Mouse (Mus musculus) intestine, embryonic 15.5 days (tissue): ENCODE data around the gene Ucp2. TPM values are rescaled to one million over a fixed set of nuclear protein-coding genes. Genes with fewer than 3 reads are reported as not detected.

Experiments
- ATAC-seq: fragments of 200-750 bp; cut with Nextera tagmentation; 2 replicates; pipeline ENCODE4 v1.8.0; 2017; ENCODE audit warnings: moderate TSS enrichment, moderate library complexity
- H3K27ac ChIP-seq: fragments of 300-500 bp; sonication (generic); 2 replicates; pipeline ENCODE4 v1.5.1; 2015; ENCODE audit warnings: mild to moderate bottlenecking, inconsistent platforms
- H3K27me3 ChIP-seq: fragments of 300-500 bp; sonication (generic); replicated peaks from 2 replicates; pipeline ENCODE4 v1.6.1; 2015; ENCODE audit warnings: inconsistent platforms
- H3K36me3 ChIP-seq: fragments of 300-500 bp; sonication (generic); 2 replicates; pipeline ENCODE4 v1.6.1; 2015; ENCODE audit warnings: inconsistent platforms
- H3K4me1 ChIP-seq: fragments of 300-500 bp; sonication (generic); replicated peaks from 2 replicates; pipeline ENCODE4 v1.6.1; 2015; ENCODE audit warnings: inconsistent platforms
- H3K4me2 ChIP-seq: fragments of 300-500 bp; sonication (generic); replicated peaks from 2 replicates; pipeline ENCODE4 v1.6.1; 2015; ENCODE audit warnings: mild to moderate bottlenecking, inconsistent platforms
- H3K4me3 ChIP-seq: fragments of 300-500 bp; sonication (generic); replicated peaks from 2 replicates; pipeline ENCODE4 v1.5.1; 2015; ENCODE audit warnings: inconsistent platforms
- H3K9ac ChIP-seq: fragments of 300-500 bp; sonication (generic); 2 replicates; pipeline ENCODE4 v1.6.1; 2015; ENCODE audit warnings: inconsistent platforms
- H3K9me3 ChIP-seq: fragments of 300-500 bp; sonication (generic); 2 replicates; pipeline ENCODE4 v1.6.1; 2016; ENCODE audit warnings: inconsistent platforms
- WGBS: fragments of 180-500 bp; shearing (Covaris S2); methylation state at CpG from one replicate; pipeline ENCODE4 v1.1.7; 2015; 5-methylcytosine and 5-hydroxymethylcytosine counted together
- polyA plus RNA-seq: library from polyadenylated mRNA; unstranded; fragments of >200 nt; fragmentation: Nextera tagmentation; extraction: Ambion mirVana; gene quantifications from 2 replicates; pipeline ENCODE4 v1.2.1, GENCODE M21; 2015

The Ucp2 gene
- polyA plus RNA-seq, 1 experiment from 2014 or later, result 287 TPM

GRCm38 (mm10) chr7:100497982-100498381 lies 4.8 kb downstream of the Ucp2 start:
- no peak for ATAC-seq
- H3K9ac ChIP-seq, result no peak overlapping the region
- H3K9me3 ChIP-seq, result no peaks in the 10 kb centered on the region
- peaks cover 28% of the 10 kb centered on the region for H3K4me1 ChIP-seq
- WGBS, result 91% methylated on average over 13 of the region's 13 CpGs
- H3K4me2 ChIP-seq, result no peak overlapping the region
- no peaks in the 10 kb centered on the region for H3K27me3 ChIP-seq
- H3K36me3 ChIP-seq, result peaks cover 27% of the 10 kb centered on the region
- no peak overlapping the region for H3K4me3 ChIP-seq
- H3K27ac ChIP-seq, result no peak overlapping the region

- ATAC-seq, result no peak
- no peak overlapping the region for H3K4me2 ChIP-seq
- H3K27me3 ChIP-seq, result no peaks in the 10 kb centered on the region
- no peak overlapping the region for H3K4me3 ChIP-seq
- no peaks in the 10 kb centered on the region for H3K9me3 ChIP-seq
- no peak overlapping the region for H3K27ac ChIP-seq
- no peak overlapping the region for H3K9ac ChIP-seq
- peaks cover 27% of the 10 kb centered on the region for H3K36me3 ChIP-seq
- peaks cover 18% of the 10 kb centered on the region for H3K4me1 ChIP-seq
These were observed 6.3 kb downstream of the Ucp2 start for GRCm38 (mm10) chr7:100499465-100499864.

DNA sequence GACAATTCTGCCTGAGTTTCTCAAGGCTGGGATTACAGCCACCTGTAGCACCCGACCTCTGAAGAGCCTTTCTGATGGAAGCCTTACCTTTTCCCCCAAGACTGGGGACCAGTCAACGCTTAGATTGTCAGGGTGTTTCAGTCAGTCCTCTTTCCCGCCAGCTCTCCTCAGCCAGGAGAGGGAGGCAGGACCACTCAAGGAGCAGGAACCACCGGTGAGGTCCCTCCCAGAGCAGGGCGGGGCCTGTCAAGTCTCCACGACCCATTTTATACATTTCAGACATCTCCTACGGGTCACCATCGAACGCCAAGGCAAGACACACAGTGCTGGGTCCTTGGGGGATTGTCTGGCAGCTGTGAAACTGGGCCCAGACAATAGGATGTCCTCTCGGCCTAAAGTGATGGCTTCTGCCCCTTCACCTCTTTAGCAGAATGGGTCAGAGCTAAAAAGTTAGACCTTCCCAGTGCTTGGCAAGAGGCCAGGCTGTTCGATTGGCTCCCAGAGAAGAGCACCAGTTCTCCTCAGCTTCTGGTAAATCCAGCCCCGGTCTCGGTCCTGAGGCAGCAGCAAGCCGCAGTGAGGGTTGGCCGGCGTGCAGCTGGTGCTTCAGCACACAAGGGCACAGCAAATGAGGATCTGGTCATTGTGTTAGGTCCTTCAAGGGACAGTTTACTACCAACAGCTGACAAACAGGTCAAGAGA lies 7.3 kb downstream of the Ucp2 start:
- H3K4me3 ChIP-seq, result no peak overlapping the region
- peaks cover 27% of the 10 kb centered on the region for H3K36me3 ChIP-seq
- peaks cover 11% of the 10 kb centered on the region for H3K4me1 ChIP-seq
- H3K4me2 ChIP-seq, result no peak overlapping the region
- no peaks in the 10 kb centered on the region for H3K9me3 ChIP-seq
- ATAC-seq, result no peak
- H3K9ac ChIP-seq, result no peak overlapping the region
- 63% methylated on average over 16 of the region's 16 CpGs for WGBS
- H3K27ac ChIP-seq, result no peak overlapping the region
- H3K27me3 ChIP-seq, result no peaks in the 10 kb centered on the region

GRCm38 (mm10) chr7:100501027-100501843 lies 8.1 kb downstream of the Ucp2 start:
- 70% methylated on average over 6 of the region's 6 CpGs for WGBS
- H3K9me3 ChIP-seq, result no peaks in the 10 kb centered on the region
- H3K4me1 ChIP-seq, result peaks cover 4% of the 10 kb centered on the region
- H3K4me2 ChIP-seq, result no peak overlapping the region
- ATAC-seq, result 0 out of 2 replicates have a peak, but pooled peaks have one; percentile 26
- H3K9ac ChIP-seq, result no peak overlapping the region
- no peak overlapping the region for H3K4me3 ChIP-seq
- H3K27ac ChIP-seq, result no peak overlapping the region
- H3K27me3 ChIP-seq, result no peaks in the 10 kb centered on the region
- H3K36me3 ChIP-seq, result peaks cover 27% of the 10 kb centered on the region

DNA sequence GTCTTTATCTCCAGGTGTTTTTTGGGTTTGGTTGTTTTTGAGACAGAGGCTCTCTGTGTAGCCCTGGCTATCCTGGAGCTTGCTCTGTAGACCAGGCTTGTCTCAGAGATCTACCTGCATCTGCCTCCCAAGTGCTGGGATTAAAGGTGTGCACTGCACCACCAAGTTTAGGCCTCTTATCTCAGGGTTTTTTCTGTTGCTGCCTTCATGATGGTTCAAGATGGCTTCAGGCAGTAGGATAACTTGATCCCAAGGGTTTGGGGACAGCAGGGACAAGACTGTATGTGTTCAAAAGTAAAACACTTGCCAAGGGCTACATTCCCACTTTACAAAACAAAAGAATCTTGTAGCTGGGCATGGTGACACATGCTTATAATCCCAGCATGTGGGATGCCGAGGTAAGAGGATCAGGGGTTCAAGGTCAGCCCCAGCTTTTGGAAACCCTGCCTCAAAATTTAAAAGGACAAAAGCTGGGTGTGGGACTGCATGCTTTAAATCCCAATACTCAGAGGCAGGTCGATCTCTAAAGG lies 8.8 kb downstream of the Ucp2 start:
- peaks cover 24% of the 10 kb centered on the region for H3K36me3 ChIP-seq
- H3K9ac ChIP-seq, result no peak overlapping the region
- H3K9me3 ChIP-seq, result no peaks in the 10 kb centered on the region
- H3K27ac ChIP-seq, result no peak overlapping the region
- no peak overlapping the region for H3K4me2 ChIP-seq
- WGBS, result 52% methylated on average over 2 of the region's 2 CpGs
- no peaks in the 10 kb centered on the region; the same call in 1 of the 2 replicates for H3K4me1 ChIP-seq
- H3K27me3 ChIP-seq, result no peaks in the 10 kb centered on the region
- H3K4me3 ChIP-seq, result no peak overlapping the region
- ATAC-seq, result no peak

DNA sequence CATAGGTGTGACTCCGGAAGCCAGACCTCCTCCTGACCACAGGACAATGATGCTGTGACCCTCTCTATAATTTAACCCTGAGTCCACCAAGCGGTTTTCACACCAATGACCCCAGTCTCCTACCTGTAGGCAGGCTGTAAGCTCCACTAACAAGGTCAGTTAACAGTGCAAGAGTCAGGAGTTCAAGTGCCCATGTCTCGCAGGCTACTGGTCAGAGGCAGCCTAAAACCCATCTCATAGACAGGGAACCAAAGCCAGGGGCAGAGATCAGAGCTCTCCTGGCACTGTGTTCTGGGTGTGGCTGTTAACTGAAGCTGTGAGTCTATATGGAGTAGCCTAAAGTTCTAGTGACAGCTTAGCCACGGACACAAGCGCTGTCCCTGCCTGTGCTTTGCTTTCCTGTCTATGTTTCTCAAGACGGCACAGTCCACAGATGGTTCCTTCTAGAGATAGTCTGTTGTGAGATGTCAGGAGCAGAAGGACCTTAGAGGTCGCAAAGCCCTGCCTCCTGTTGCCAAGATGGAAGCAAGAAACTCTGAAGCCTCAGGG lies 9.3 kb downstream of the Ucp2 start:
- no peaks in the 10 kb centered on the region for H3K4me1 ChIP-seq
- no peaks in the 10 kb centered on the region for H3K27me3 ChIP-seq
- peaks cover 21% of the 10 kb centered on the region for H3K36me3 ChIP-seq
- no peak overlapping the region for H3K27ac ChIP-seq
- ATAC-seq, result no peak
- H3K9ac ChIP-seq, result no peak overlapping the region
- no peak overlapping the region for H3K4me3 ChIP-seq
- H3K4me2 ChIP-seq, result no peak overlapping the region
- WGBS, result 79% methylated on average over 7 of the region's 7 CpGs
- no peaks in the 10 kb centered on the region for H3K9me3 ChIP-seq

DNA sequence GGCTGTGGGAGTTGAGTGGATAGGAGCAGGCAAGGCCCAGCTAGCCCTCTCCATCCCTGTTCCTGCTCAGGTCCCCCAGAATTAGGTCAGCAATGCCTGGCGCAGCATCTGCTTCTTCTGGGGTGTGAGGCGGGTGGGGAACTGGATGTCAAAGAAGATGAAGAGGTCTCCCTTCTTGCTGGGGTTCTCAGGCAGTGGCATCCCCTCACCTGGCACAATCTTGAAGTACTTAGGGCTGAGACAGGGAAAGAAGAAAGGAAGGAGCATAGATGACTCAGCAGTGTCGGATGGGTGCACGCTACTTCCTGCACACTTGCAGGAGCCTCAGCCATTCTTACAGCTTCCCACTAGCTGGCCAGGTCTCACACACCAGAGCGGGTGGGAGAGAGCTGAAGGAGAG lies 9.9 kb downstream of the Ucp2 start:
- WGBS, result 73% methylated on average over 5 of the region's 5 CpGs
- H3K9me3 ChIP-seq, result no peaks in the 10 kb centered on the region
- no peaks in the 10 kb centered on the region for H3K4me1 ChIP-seq
- H3K36me3 ChIP-seq, result peaks cover 15% of the 10 kb centered on the region
- no peak overlapping the region for H3K27ac ChIP-seq
- H3K4me3 ChIP-seq, result no peak overlapping the region
- ATAC-seq, result no peak
- H3K9ac ChIP-seq, result no peak overlapping the region
- no peak overlapping the region for H3K4me2 ChIP-seq
- H3K27me3 ChIP-seq, result no peaks in the 10 kb centered on the region

- no peaks in the 10 kb centered on the region for H3K27me3 ChIP-seq
- 77% methylated on average over 13 of the region's 13 CpGs for WGBS
- H3K27ac ChIP-seq, result no peak overlapping the region
These were observed 11.8 kb downstream of the Ucp2 start for GRCm38 (mm10) chr7:100504740-100505487.

GRCm38 (mm10) chr7:100506494-100506893 lies 13.4 kb downstream of the Ucp2 start:
- H3K4me2 ChIP-seq, result no peak overlapping the region
- 63% methylated on average over 4 of the region's 4 CpGs for WGBS
- no peak overlapping the region for H3K27ac ChIP-seq
- H3K9ac ChIP-seq, result no peak overlapping the region
- H3K4me1 ChIP-seq, result peaks cover 3% of the 10 kb centered on the region; the same call in 1 of the 2 replicates
- no peaks in the 10 kb centered on the region for H3K36me3 ChIP-seq
- ATAC-seq, result no peak
- H3K27me3 ChIP-seq, result no peaks in the 10 kb centered on the region
- H3K4me3 ChIP-seq, result no peak overlapping the region
- no peaks in the 10 kb centered on the region for H3K9me3 ChIP-seq

More at GRCm38 (mm10) chr7:100504740-100505487, 11.8 kb downstream of the Ucp2 start:
- H3K9me3 ChIP-seq, result no peaks in the 10 kb centered on the region
- H3K36me3 ChIP-seq, result no peaks in the 10 kb centered on the region
- H3K4me2 ChIP-seq, result no peak overlapping the region
- H3K4me3 ChIP-seq, result no peak overlapping the region
- no peak overlapping the region for H3K9ac ChIP-seq
- no peak for ATAC-seq
- peaks cover 3% of the 10 kb centered on the region; the same call in 1 of the 2 replicates for H3K4me1 ChIP-seq

- Histone ChIP-seq H3K9ac (no peak overlapping the region), H3K9me3 (no peaks in the 10 kb centered on the region), H3K27me3 (no peaks in the 10 kb centered on the region), H3K27ac (no peak overlapping the region), H3K36me3 (no peaks in the 10 kb centered on the region), H3K4me3 (no peak overlapping the region), H3K4me1 (peaks cover 3% of the 10 kb centered on the region; the same call in 1 of the 2 replicates), H3K4me2 (no peak overlapping the region)
- ATAC-seq, result 0 out of 2 replicates have a peak, but pooled peaks have one; percentile 2
- 43% methylated on average over 3 of the region's 3 CpGs for WGBS
These were observed 15.5 kb downstream of the Ucp2 start for GRCm38 (mm10) chr7:100508670-100509069.

GRCm38 (mm10) chr7:100511602-100512001 lies 18.5 kb downstream of the Ucp2 start:
- Histone ChIP-seq H3K4me1 (peaks cover 3% of the 10 kb centered on the region; the same call in 1 of the 2 replicates), H3K36me3 (no peaks in the 10 kb centered on the region), H3K27me3 (no peaks in the 10 kb centered on the region), H3K4me3 (no peak overlapping the region), H3K9me3 (no peaks in the 10 kb centered on the region), H3K27ac (no peak overlapping the region), H3K4me2 (no peak overlapping the region), H3K9ac (no peak overlapping the region)
- 71% methylated on average over 8 of the region's 8 CpGs for WGBS
- no peak for ATAC-seq

- Histone ChIP-seq H3K27me3 (no peaks in the 10 kb centered on the region), H3K9ac (no peak within 1 kb of the TSS), H3K9me3 (no peaks in the 10 kb centered on the region), H3K36me3 (no peaks in the 10 kb centered on the region), H3K4me3 (no peak within 1 kb of the TSS), H3K4me1 (no peaks in the 10 kb centered on the region), H3K4me2 (no peak within 1 kb of the TSS), H3K27ac (no peak within 1 kb of the TSS)
- 45% methylated on average over 11 of the region's 11 CpGs for WGBS
- no peak for ATAC-seq
These were observed 21.4 kb downstream of the Ucp2 start, which contains the start of gene Dnajb13 for GRCm38 (mm10) chr7:100514573-100514972. Gene Dnajb13, minus strand, starts transcription at chr7:100514960.
